Mouse (Mus musculus) layer of hippocampus, postnatal 36 days (tissue): ENCODE measurements at regions not wholly inside any gene's neighbourhood (a gene's known extent, or its start where the extent isn't known, plus 50 kb on each side); places are given as distances from the start of the nearest gene placed in this dataset.
"Not testable (repeated sequence)": the region's sequence is repeated elsewhere in the genome, so short reads cannot be mapped to it uniquely, and the experiment has no call there.

Experiments used
- DNase-seq, 2 experiments: peaks; one replicate each; pipeline ENCODE4 v3.0.0; 2022

DNA sequence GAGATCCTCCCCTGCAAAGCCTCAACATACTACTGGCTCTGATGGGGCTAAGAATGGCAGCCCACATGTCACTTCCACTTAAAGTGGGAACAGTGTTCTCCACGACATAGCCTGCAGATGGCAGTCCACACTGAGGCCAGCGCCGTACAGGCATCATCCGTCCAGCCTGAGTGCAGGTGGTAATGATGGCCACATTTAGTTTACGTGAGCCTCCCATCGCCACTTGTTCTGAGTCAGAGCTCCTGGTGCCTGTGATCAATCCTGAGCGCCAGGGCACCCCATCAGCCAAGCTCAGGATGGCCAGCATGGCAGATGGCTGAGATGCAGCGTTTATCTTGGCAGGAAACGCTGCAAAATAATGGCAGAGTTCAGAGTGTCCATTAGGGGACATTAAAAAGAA, 159.6 kb downstream of the Adgrd1 start:
- no peak for DNase-seq

DNA sequence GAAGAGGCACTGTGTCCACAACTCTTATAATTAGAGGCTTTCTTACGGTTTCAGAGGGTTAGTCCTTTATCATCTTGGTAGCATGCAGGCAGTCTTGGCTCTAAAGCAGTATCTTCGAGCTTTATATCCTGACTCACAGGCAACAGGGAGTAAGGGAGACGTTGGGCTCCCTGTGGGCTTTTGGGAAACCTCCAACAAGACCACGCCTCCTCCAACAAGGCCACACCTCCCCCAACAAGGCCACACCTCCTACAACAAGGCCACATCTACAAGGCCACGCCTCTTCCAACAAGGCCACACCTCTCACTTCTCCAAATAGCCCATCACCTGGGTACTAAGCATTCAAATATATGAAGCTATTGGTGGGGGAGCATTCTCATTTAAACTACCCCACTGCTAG, 160.7 kb downstream of the Adgrd1 start:
- no peak for DNase-seq

DNA sequence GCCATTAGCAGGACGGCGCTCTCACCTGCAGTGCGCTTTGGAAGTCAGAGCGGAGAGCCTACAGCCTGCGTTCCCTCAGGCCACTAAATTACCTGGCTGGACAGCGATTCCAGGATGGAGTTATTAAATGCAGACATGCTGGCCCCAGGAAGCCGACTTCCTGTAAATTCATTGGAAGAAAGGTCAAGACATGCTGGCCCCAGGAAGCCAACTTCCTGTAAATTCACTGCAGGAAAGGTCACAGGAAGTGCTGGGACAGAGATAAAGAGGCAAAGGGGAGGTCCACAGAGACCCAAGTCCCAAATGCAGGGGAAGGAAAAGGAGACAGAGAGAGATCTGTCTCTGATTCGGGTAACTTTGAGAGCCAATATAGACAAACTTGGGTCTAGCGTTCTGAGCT, 164.1 kb downstream of the Adgrd1 start:
- no peak for DNase-seq

DNA sequence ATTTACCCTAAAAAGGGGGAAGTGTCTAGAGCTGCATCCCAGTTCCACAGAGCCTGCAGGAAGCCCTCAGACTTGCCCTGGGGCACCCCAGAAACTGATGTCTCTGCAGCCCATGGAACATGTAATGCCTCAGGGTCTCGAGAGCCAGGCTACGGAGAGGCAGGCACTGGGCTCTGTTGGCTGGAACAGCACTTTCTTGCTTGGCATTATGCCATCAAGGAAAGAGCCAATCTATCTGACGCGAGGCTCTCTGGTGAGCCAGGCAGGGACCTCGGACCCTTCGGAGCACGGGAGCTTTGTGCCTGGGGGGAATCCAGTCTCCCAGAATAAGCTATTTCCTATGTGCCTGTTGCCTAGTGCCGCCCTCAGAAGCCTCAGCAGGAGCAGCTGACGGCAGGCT, 166.6 kb downstream of the Adgrd1 start:
- no peak for DNase-seq

DNA sequence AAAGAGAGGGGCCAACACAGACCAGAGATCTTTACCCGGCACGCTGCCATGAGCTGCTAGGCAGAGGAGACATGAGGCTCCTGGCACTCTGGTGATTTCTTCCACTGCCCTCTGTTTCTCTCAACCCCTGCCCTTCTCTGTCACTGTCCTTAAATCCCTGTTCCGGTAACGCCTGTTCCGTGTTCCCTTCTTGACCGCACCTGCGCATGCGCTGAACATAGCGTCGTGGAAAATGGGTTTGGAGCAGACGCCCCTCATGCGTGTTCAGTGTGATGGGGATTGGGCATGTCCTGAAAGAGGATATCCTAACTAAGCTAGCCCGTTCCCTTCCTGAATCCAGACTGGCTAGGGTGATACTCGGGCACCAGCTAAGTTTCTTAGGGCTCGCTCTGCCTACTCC, 167.8 kb downstream of the Adgrd1 start:
- DNase-seq, result no peak

DNA sequence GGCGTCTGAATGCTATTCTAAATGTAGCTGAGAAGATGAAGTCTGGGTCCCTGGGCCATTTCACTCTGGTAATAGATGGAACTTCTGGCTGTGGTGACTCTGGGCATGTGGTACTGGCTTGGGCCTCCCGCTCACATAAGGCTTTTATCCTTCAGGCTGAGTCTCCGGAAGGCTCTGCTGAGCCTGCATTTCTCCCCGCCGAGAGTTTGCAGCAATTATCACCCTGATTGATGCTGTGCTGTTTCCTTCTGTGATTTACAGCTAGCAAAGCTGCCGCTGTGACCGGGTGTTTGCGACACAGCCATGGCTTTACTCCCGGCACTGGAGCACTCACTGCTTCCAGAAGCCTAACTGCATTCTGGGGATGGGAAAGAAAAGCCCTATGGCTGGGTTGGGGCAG, 171.9 kb downstream of the Adgrd1 start:
- no peak for DNase-seq

DNA sequence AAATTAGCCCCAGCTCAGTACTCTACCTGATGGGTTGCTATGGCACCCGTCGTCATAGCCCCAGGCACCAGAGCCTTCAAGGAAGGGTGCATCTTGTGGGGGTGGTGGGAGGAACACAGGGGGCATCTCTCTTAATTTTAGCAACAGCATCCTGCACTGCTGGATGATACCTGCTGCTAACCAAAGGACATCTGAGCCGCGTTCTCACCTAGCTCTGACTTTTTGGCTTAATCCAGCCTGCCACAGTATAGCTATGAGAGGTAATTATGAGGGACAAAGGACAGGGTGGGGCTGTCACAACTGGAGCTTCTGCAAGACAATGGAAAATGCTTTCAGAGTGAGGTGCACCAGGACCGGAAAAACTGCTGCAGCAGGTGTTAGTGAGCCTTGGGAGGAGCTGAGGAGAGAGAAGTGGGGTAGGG, 173.5 kb downstream of the Adgrd1 start:
- DNase-seq, result no peak

DNA sequence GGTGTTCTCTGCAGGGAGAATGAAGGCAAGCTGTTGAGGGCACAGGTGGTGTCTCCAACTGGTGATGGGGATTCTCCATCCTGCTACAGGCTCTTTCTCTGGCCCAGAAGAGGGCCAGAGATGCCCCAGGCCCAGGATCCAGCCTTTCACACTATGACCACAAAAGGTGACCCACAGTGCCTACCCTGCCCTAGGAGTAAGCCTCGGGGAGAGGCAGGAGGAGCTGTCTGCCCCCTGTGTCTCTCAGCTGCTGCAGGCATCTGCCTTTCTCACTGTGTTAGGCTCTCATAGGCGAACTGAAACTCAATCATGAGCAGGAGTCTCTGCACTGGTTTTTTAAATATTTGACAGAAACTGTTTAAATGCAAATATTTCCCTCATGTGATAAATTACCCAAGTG, 184.9 kb downstream of the Adgrd1 start:
- no peak for DNase-seq

DNA sequence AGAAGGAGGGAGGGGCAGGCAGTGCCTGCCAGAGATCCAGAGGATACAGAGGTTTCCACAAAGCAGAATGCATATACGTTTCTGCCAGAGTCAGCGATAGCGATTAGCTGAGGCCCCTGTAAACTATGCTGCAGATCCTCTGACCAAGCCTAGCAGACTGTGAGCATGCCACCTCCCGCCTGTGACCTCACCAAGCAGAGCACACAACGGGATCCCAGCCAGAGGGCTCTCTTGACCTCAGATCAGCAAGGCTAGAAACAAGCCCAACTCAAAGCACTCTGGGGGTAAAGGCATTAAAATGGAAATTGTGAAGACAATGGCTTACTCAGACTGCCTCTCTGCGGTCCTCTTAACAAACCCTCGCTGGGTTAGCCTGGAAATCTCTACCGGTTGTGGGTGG, 185.6 kb downstream of the Adgrd1 start:
- no peak for DNase-seq

DNA sequence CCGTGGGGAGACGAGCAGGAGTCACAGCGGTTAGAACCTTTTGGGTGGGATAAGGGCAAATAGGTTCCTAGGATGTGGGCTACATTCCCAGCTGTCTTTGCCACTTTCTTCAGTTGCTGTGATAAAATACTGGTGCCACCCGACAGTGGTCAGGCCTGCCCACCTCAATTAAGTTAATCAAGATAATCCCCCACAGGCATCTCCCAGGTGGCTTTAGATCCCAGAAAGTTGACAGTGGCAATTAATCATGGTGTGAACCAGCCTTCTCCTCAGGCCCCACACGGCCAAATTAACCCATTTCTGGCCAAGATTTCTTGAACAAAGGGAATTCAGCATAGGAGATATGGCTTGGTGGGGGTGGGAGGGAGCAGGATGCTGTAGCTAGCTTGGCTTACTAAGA, 186.3 kb downstream of the Adgrd1 start:
- no peak for DNase-seq

DNA sequence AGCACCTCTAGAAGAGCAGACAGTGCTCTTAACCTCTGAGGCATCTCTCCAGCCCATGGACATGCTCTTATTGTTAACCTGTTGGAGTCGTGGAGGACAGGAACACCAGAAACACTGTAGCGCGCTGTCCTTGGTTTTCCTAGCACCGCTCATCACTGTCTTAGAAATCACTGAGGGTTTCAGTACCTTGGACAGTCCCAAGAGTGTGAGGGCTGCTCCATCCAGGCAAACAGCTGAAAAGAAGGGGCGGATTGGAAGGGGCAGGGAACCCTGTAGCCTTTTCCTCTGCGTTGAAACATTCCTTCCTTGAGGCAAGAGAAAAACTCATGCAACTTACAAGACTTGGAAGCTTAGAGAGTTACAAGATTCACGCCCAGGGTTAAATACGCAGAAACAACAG, 190.9 kb downstream of the Adgrd1 start:
- DNase-seq, result no peak

DNA sequence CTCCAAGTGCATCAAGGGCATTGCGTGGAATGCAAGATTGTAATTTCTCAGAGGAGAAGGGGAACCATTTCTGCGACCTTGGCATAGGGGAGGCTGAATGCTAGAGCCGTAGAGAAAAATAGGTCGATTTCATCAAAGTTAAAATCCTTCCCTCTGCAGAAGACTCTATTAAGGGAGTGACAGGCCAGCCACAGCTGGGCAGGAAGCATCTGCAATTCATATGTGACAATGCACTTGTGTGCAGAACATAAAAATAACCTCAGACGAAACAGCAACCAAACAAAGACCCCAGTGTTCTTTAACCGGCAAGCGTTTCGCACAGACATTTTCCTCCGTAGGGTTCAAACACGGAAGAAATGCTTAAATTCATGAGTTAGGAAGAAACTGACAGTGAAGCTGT, 196.3 kb downstream of the Adgrd1 start:
- DNase-seq, result not testable (repeated sequence)

DNA sequence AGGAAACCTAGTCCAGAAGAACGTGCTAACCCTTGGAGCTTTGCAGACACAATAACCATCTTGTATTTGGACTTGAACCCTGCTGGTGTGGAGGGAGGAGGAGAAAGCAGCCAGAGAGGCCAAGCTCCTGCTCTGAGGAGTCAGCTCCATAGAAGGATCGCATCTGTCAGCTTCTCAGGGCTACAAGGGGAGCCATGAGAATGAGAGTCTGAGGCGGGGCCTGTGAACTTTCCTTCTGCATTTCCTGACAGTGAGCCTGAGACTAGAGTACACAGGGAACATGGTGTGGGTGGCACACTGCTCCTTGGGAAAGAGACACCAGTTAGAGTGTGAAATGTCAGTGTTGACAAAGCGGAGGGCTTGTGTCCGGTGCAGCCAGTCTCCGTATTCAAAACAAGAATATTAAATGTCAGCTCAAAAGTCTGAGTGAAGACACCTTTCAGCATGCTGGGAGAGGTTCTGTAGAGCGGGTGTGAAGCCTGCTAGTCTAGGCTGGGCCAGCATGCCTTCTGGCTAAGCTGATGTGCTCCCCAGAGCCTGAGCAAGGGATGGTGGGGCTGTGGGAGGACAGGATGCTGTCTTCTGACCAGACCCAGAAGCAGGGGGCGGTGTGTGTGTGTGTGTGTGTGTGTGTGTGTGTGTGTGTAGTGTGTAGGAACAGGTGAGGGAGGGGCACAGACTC, 198.5 kb downstream of the Adgrd1 start:
- peak; percentile 18 to 20 for DNase-seq

DNA sequence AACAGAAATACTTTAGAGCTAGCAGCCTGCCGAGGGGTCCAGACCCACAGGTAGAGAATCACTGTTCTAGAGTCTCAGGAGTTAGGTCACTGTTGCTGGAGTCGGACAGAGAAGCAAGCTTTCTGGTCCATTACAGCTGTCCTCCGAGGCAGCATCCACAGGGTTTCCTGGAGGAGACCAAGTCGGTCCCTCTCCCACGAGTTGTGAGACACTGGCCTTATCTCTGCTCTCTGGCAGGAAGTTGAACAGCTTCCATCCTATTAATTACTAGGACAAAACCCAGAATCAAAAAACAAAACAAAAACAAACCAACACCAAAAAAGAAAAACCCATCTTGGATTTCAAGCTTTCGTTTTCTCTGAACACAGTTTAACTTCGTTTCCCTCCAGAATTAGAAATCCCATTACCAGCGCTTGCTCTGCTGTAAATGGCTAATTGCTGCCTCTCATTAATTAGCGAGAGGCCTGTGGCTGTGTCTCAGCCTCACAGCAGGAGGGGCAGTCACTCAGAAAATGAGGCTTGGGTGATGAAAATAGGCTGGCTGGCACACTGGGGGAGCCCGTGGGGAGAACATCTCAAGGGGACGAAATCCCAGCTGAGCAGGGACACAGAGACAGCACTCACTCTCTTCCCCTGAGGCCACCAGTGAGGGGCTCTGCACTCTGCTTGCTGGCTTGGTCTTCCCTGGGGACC, 201.3 kb downstream of the Adgrd1 start:
- DNase-seq, result peak in 1 of 2 experiments; percentile 18

DNA sequence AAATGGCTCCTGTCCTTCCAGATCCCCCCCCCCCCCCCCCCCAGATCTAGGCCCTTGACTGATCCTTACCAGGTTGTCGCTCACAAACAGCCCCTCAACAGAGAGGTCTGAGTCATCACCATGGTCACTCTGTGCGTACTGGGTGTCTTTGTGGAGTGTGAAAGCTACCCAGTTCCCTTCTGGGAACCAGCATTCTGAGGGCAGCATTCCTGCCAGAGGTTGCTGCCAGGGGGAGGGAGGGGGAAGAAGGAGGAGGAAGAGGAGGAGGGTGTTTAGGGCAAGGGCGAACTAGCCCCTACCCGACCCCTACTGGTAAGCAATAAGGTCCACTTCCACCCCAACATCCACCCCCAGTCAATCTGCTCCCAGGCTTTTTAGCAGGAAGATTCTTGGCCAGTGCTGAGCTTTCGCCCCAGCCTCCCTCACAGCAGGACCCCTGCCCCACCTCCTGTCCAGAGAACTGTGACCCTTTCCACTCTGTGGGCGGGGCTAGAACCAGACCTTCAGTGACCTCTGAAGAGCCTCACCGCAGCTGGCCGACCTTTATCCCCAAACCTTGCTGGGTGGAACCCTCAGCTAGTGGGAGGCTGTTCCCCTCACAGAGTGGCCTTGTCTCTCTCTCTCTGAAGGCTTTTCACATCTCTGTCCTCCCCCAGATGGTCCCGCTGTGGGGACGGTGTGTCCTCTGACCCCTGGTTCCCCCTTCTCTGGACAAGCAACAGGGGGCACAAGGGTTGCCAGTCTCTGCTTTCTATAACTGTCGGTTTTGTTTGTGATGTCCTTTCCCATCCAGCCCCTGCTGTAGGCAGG, 202.2 kb upstream of the Sfswap start:
- no peak for DNase-seq

DNA sequence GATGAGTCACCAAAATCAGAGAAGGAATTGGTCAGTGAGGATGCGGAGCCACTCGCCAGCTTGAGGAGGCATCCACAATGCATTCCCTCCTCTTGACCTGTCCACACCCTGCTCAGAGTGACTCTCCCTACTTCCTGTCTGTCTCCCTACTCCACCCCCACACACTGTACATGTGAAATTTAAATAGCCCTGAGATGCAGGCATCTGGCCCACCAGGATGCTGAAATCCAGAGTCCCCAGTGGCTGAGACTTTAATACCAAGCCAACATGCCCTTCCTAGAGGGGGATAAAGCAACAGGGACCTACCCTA, 201.6 kb upstream of the Sfswap start:
- no peak for DNase-seq

DNA sequence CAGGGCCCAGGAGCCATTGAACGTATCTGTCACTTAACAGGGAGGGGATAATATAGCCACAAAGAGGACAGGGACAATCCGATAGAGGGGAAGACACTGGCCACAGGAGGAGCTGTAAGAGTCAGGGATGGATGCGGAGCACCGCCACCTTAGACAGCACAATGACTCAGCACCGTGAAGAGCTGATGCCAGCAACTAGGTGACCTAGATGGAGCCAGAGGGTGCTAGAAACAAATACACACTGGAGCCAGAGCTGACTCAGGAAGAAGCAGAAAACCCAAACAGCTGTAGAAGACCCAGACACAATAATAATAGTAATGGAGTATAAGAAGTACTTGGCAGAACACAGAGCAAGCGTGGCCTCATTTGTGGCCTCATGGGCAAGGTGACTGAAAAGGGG, 200.6 kb upstream of the Sfswap start:
- no peak for DNase-seq

DNA sequence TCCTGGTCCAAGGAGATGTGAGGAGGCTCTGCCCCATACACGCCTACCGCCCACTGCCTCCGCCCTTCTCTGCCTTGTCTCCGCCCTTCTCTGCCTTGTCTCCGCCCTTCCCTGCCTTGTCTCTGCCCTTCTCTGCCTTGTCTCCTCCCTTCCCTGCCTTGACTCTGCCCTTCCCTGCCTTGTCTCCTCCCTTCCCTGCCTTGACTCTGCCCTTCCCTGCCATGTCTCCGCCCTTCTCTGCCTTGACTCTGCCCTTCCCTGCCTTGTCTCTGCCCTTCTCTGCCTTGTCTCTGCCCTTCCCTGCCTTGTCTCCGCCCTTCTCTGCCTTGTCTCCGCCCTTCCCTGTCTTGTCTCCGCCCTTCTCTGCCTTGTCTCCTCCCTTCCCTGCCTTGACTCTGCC, 185.4 kb upstream of the Sfswap start:
- no peak for DNase-seq

DNA sequence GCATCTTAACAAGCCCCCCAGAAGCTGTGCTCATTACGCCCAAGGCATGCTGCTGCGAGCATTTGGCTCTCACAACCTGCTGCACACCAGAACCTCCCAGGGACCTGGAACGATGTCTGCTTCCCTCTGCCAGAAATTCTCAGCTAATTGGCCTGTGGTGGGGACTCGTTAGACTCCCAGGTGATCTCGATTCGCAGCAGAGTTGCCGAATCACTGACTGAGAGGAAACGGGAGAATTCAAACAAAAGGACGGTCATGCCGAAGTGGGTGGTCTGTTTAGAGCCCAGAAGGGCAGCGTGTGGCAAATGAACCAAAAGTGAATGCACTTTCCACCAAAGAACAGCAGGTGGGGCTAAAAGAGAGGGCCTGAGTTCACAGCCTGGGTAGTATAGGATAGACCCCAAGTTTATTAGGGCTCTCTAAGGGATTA, 169.9 kb upstream of the Sfswap start:
- DNase-seq, result peak in 1 of 2 experiments; percentile 14

DNA sequence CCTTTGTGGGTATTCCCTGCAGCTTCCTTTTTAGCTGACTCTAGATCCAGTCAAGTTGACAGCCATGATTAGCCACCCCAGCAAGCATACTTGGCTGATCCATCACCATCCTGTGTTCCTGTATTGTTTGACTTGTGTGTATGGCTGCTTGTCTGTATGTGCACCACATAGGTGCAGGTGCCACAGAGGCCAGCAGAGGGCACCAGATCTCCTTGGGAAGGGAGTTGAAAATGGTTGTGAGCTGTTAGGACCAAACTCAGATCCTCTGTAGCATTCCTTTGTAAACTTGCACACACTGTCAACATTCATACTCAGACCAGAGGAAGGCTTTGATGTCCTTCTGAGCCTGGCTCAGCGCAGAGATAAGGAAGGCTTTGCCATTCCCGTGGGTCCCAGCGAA, 169.0 kb upstream of the Sfswap start:
- DNase-seq, result no peak

DNA sequence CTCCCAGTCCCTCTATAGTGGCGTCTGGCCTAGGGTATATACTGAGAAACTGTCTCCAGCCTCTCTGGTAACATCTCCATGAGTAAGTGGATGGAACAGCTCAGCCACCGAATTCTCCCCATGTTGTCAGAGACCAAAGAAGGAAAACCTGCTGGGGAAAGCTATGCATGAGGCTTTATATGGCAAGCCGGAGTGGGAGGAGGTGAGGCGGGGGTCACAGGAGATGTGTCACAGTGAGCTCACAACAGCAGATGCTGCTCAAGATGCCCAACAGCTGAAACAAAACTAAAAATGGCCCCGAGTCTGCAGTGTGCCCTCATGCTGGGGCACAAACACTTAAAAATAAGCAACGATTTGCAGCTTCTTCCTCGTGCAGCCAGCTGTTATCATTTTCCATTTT, 162.5 kb upstream of the Sfswap start:
- DNase-seq, result no peak

DNA sequence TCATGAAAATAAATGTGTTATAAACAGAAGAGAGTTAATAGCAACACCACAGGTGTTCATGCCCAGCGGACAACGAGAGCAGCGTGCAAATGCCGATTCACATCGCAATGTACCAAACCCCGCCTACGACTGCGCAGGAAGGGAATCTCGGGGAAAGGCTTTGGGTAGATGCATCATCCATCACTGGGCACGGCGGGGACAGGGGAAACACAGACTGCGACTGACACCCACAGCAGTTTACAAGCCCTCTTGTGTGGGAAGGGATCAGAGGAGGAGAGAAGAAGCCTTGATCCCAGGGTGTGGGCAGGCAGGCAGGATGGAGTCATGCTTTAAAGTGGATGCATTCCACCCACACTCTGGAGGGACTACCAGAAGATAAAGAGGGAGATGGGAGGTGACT, 157.0 kb upstream of the Sfswap start:
- DNase-seq, result peak in 1 of 2 experiments; percentile 14

DNA sequence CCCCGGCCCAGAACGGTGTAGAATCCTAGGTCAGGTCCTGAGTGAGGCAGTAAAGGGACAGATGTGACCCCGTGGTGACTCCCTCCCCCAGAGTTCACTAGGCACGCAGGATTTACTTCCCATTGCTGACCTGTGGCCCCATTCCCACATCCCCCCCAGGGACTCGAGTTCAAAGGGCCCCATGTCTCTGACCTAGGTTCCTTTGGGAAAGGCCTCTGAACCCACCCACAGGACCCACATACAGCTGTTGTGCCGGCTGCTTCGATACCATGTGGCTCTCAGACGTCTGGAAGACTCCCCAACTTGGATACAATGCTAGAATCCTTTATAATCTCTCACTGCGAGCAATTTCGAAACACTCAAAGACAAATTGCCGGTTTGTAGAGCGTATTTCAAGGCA, 151.0 kb upstream of the Sfswap start:
- no peak for DNase-seq

DNA sequence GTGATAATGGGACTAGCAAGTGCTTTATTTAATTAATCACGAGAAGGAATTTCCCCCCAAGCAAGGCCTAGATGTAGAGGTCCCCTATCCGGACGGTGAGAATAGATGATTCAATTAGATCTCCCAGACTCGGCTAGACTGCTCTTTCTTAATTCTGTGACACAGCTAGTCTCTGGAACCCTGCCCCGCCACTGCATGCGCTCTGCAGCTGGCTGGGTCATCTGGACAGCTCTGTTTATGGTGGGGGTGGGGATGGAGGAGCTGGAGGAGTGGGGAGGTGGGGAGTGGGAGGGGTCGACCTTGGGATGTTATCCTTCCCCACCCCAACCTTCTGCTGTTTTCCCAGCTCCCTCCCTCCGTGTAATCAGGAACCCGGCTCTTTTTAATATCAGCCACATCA, 147.5 kb upstream of the Sfswap start:
- no peak for DNase-seq
